Mouse (Mus musculus) bone marrow macrophage, adult 2 months (primary cell): ENCODE measurements at regions not wholly inside any gene's neighbourhood (a gene's known extent, or its start where the extent isn't known, plus 50 kb on each side); places are given as distances from the start of the nearest gene placed in this dataset.

Experiments used
- H3K27ac ChIP-seq: 2 replicates; pipeline ENCODE4 v1.5.1; 2012; ENCODE audit warnings: low read depth, low read length; ENCODE audit not compliant: insufficient read depth
- H3K4me1 ChIP-seq: 2 replicates; pipeline ENCODE4 v1.6.1; 2012; ENCODE audit warnings: low read length; ENCODE audit not compliant: control insufficient read depth, insufficient read depth
- H3K4me3 ChIP-seq: 2 replicates; pipeline ENCODE4 v1.5.1; 2012; ENCODE audit warnings: mild to moderate bottlenecking, low read length, moderate library complexity; ENCODE audit not compliant: insufficient read depth
- CTCF ChIP-seq: IDR thresholded peaks from 2 replicates; pipeline ENCODE4 v1.5.1; 2012; ENCODE audit warnings: low read depth, mild to moderate bottlenecking, low read length, moderate library complexity
- POLR2A ChIP-seq: IDR thresholded peaks from 2 replicates; pipeline ENCODE4 v1.6.1; 2012; ENCODE audit warnings: mild to moderate bottlenecking, low read depth, low read length, borderline replicate concordance

GRCm38 (mm10) chr11:22617204-22617874 is 105.5 kb downstream of the Tmem17 start:
- Histone ChIP-seq H3K4me3 (peak overlapping the region; percentile 52), H3K27ac (no peak overlapping the region), H3K4me1 (no peaks in the 10 kb centered on the region)
- TF ChIP-seq POLR2A (no peak), CTCF (peak; percentile 97)

- H3K4me3 ChIP-seq = no peak overlapping the region
- H3K27ac ChIP-seq = no peak overlapping the region
- no peaks in the 10 kb centered on the region for H3K4me1 ChIP-seq
- TF ChIP-seq CTCF (no peak), POLR2A (no peak)
These were observed 109.2 kb downstream of the Tmem17 start for GRCm38 (mm10) chr11:22620912-22621705.

- Histone ChIP-seq H3K27ac (no peak overlapping the region), H3K4me3 (no peak overlapping the region), H3K4me1 (no peaks in the 10 kb centered on the region)
- TF ChIP-seq POLR2A (no peak), CTCF (no peak)
These were observed 110.0 kb downstream of the Tmem17 start for GRCm38 (mm10) chr11:22621868-22622267.

- no peak for TF ChIP-seq CTCF
- no peak for TF ChIP-seq POLR2A
- Histone ChIP-seq H3K4me3 (no peak overlapping the region), H3K4me1 (no peaks in the 10 kb centered on the region), H3K27ac (no peak overlapping the region)
These were observed 110.7 kb downstream of the Tmem17 start for GRCm38 (mm10) chr11:22622496-22622997.

- no peak overlapping the region for H3K4me3 ChIP-seq
- no peak overlapping the region for H3K27ac ChIP-seq
- no peak for TF ChIP-seq CTCF
- TF ChIP-seq POLR2A = no peak
- peaks cover 2% of the 10 kb centered on the region; the same call in 1 of the 2 replicates for H3K4me1 ChIP-seq
These were observed 114.5 kb downstream of the Tmem17 start for GRCm38 (mm10) chr11:22626407-22626806.

GRCm38 (mm10) chr11:22628497-22628896 is 116.6 kb downstream of the Tmem17 start:
- Histone ChIP-seq H3K4me3 (no peak overlapping the region), H3K4me1 (peaks cover 18% of the 10 kb centered on the region), H3K27ac (no peak overlapping the region)
- TF ChIP-seq CTCF = no peak
- TF ChIP-seq POLR2A = no peak

GRCm38 (mm10) chr11:22628979-22629378 is 117.1 kb downstream of the Tmem17 start:
- H3K27ac ChIP-seq = no peak overlapping the region
- TF ChIP-seq POLR2A = no peak
- no peak for TF ChIP-seq CTCF
- H3K4me3 ChIP-seq = no peak overlapping the region

GRCm38 (mm10) chr11:22629581-22629980 is 117.7 kb downstream of the Tmem17 start:
- no peak overlapping the region for H3K4me3 ChIP-seq
- H3K4me1 ChIP-seq = peaks cover 18% of the 10 kb centered on the region
- no peak overlapping the region for H3K27ac ChIP-seq
- no peak for TF ChIP-seq POLR2A

More at GRCm38 (mm10) chr11:22628979-22629378, 117.1 kb downstream of the Tmem17 start:
- peaks cover 18% of the 10 kb centered on the region for H3K4me1 ChIP-seq

GRCm38 (mm10) chr11:22629991-22630390 is 118.1 kb downstream of the Tmem17 start:
- peaks cover 18% of the 10 kb centered on the region for H3K4me1 ChIP-seq
- H3K4me3 ChIP-seq = no peak overlapping the region
- no peak overlapping the region for H3K27ac ChIP-seq
- TF ChIP-seq CTCF = no peak
- TF ChIP-seq POLR2A = no peak

- H3K4me1 ChIP-seq = peaks cover 18% of the 10 kb centered on the region
- no peak overlapping the region for H3K4me3 ChIP-seq
- TF ChIP-seq POLR2A (no peak), CTCF (no peak)
- H3K27ac ChIP-seq = no peak overlapping the region
These were observed 119.1 kb downstream of the Tmem17 start for GRCm38 (mm10) chr11:22630982-22631381.

- Histone ChIP-seq H3K27ac (peak overlapping the region; percentile 83), H3K4me1 (peaks cover 21% of the 10 kb centered on the region), H3K4me3 (no peak overlapping the region)
- TF ChIP-seq POLR2A (no peak), CTCF (no peak)
These were observed 119.9 kb downstream of the Tmem17 start for GRCm38 (mm10) chr11:22631606-22632313.
